Mouse (Mus musculus) forelimb bud, embryonic 11.5 days (tissue): ENCODE results near the gene Ror1.

Experiments used
- DNase-seq: peaks from one replicate; pipeline ENCODE4 v3.0.0-alpha.2; 2012; ENCODE audit warnings: low read depth, low spot score

Ror1 gene

GRCm38 (mm10) chr4:100488447-100488846, 392.9 kb downstream of the Ror1 start:
- DNase-seq = no peak
